Mouse (Mus musculus): ENCODE results near the gene Sccpdh.

GRCm38 (mm10) chr1:179705154-179705553 lies 37.1 kb downstream of the Sccpdh start:
- TF ChIP-seq POLR2A (IDR thresholded peaks at IDR 0.05; ENCODE audit: insufficient read length, low read depth) (no peak), MYOD1 (IDR thresholded peaks at IDR 0.05; ENCODE audit: control insufficient read depth in 1 of 3, insufficient read length in 2 of 3, low read depth in 2 of 3) (no peak), TCF12 (IDR thresholded peaks at IDR 0.05; ENCODE audit: insufficient read depth, poor library complexity, severe bottlenecking) (no peak), MAX (IDR thresholded peaks at IDR 0.05; ENCODE audit: low read depth) (no peak), POLR2AphosphoS2 (IDR thresholded peaks at IDR 0.05; ENCODE audit: insufficient read length, low read depth) (no peak), CEBPB (IDR thresholded peaks at IDR 0.05; ENCODE audit: insufficient read depth, poor library complexity, severe bottlenecking) (no peak)

Measured in myocyte (in vitro differentiated cells).